Mouse (Mus musculus): ENCODE measurements around the gene Olfr49.

GRCm38 (mm10) chr14:54267966-54268365, 16.8 kb downstream of the Olfr49 start:
- TF ChIP-seq TAL1 (IDR thresholded peaks at IDR 0.05; ENCODE audit: low read length) (no peak), GATA1 (IDR thresholded peaks at IDR 0.05; ENCODE audit: low read length) (no peak)

Data from erythroblast, embryonic 14.5 days (primary cell).